Mouse (Mus musculus): Measurements from ENCODE around the gene Agap1.

GRCm38 (mm10) chr1:89535206-89535605 lies 80.6 kb downstream of the Agap1 start:
- no peak for TF ChIP-seq EP300 (IDR thresholded peaks at IDR 0.05)
- TF ChIP-seq CTCF (IDR thresholded peaks at IDR 0.05) = no peak
